Mouse (Mus musculus) midbrain, embryonic 15.5 days (tissue): ENCODE results near the gene Taar7d. TPM values are rescaled to one million over a fixed set of nuclear protein-coding genes. Genes with fewer than 3 reads are reported as not detected.
"Not testable (repeated sequence)": the region's sequence is repeated elsewhere in the genome, so short reads cannot be mapped to it uniquely, and the experiment has no call there.

ENCODE experiments used
- ATAC-seq: fragments of 200-750 bp; cut with Nextera tagmentation; replicated peaks from 2 replicates; pipeline ENCODE4 v1.8.0; 2017; ENCODE audit warnings: moderate TSS enrichment
- H3K27ac ChIP-seq: fragments of 300-500 bp; sonication (generic); 2 replicates; pipeline ENCODE4 v1.5.1; 2015; ENCODE audit warnings: mild to moderate bottlenecking, inconsistent platforms
- H3K27me3 ChIP-seq: fragments of 300-500 bp; sonication (generic); replicated peaks from 2 replicates; pipeline ENCODE4 v1.6.1; 2015; ENCODE audit warnings: inconsistent platforms
- H3K36me3 ChIP-seq: fragments of 300-500 bp; sonication (generic); replicated peaks from 2 replicates; pipeline ENCODE4 v1.6.1; 2015; ENCODE audit warnings: inconsistent platforms
- H3K4me1 ChIP-seq: fragments of 300-500 bp; sonication (generic); 2 replicates; pipeline ENCODE4 v1.6.1; 2015; ENCODE audit warnings: inconsistent platforms
- H3K4me2 ChIP-seq: fragments of 300-500 bp; sonication (generic); 2 replicates; pipeline ENCODE4 v1.6.1; 2015; ENCODE audit warnings: inconsistent platforms, mild to moderate bottlenecking, moderate library complexity
- H3K4me3 ChIP-seq: fragments of 300-500 bp; sonication (generic); 2 replicates; pipeline ENCODE4 v1.5.1; 2015; ENCODE audit warnings: mild to moderate bottlenecking, inconsistent platforms
- H3K9ac ChIP-seq: fragments of 300-500 bp; sonication (generic); 2 replicates; pipeline ENCODE4 v1.6.1; 2015; ENCODE audit warnings: mild to moderate bottlenecking, inconsistent platforms
- H3K9me3 ChIP-seq: fragments of 300-500 bp; sonication (generic); 2 replicates; pipeline ENCODE4 v1.6.1; 2016; ENCODE audit warnings: inconsistent platforms
- WGBS: fragments of 180-500 bp; shearing (Covaris S2); methylation state at CpG from one replicate; pipeline ENCODE4 v1.1.7; 2015; ENCODE audit warnings: mixed read lengths; 5-methylcytosine and 5-hydroxymethylcytosine counted together
- polyA plus RNA-seq: library from polyadenylated mRNA; unstranded; fragments of >200 nt; fragmentation: Nextera tagmentation; extraction: Ambion mirVana; gene quantifications from 2 replicates; pipeline ENCODE4 v1.2.1, GENCODE M21; 2015

The Taar7d gene
- polyA plus RNA-seq, 1 experiment from 2014 or later: not detected

DNA sequence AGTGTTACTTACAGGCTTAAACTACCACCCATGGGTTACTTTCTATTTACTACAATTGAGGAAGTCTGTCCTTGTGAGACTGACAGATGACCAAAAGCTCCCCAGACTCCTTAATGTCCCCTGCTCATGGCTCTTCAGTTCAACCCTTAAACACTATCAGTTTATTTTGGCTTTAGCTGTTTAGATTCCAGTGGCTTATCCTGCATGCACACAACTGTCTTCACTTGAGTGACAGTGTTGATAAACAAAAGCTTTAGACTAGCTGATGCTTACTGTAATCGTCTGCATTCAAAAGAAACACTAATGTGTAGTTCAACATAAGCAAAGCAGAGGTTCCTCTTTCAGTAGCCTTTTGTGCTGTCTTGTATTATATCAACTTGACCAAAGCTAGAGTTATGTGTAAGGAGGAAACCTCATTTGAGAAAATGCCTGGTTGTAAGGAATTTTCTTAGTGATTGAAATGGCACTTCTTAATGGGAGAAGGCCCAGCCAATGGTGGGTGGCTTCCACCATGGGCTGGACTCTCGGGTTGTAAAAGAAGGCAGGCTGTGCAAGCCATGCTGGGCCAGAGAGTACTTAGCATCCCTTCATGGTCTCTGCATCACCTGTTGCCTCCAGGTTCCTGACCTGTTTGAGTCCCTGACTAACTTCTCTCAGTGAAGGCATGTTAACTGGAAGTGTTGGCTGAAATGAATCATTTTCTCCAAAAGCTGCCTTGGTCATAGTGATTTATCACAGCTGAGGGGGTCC, 13.3 kb downstream of the Taar7d start:
- H3K4me1 ChIP-seq: no peaks in the 10 kb centered on the region
- no peaks in the 10 kb centered on the region for H3K36me3 ChIP-seq
- no peaks in the 10 kb centered on the region for H3K9me3 ChIP-seq
- ATAC-seq: no peak
- no peaks in the 10 kb centered on the region for H3K27me3 ChIP-seq
- H3K4me3 ChIP-seq: no peak overlapping the region
- WGBS: 75% methylated on average over 2 of the region's 2 CpGs
- no peak overlapping the region for H3K27ac ChIP-seq
- H3K4me2 ChIP-seq: no peak overlapping the region
- H3K9ac ChIP-seq: no peak overlapping the region

DNA sequence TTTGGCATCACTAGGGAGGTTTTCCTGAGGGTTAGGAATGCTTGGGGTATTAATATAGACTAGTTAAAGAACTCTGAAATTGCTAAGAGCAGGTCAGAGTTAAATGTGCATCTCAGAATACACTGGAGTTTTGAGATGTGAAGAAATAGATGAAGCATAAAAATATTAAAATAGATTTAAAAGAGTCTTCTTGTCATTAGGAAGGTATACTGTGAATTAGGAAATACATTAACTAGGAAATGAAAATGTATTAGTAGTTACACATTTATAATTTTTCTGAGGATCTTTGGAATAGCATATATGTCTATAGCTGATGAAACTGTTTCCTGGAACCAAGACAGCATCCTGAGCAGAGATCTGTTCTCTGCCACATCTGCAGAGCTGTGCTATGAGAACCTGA, 22.2 kb downstream of the Taar7d start, which contains the start of gene Taar7f:
Gene Taar7f, plus strand, starts transcription at position 301 of the 400 bp plus-strand sequence.
- Histone ChIP-seq H3K4me3 (no peak within 1 kb of the TSS), H3K9ac (no peak within 1 kb of the TSS), H3K36me3 (no peaks in the 10 kb centered on the region), H3K4me1 (no peaks in the 10 kb centered on the region), H3K27ac (no peak within 1 kb of the TSS), H3K9me3 (no peaks in the 10 kb centered on the region), H3K4me2 (no peak within 1 kb of the TSS), H3K27me3 (no peaks in the 10 kb centered on the region)
- no peak for ATAC-seq

DNA sequence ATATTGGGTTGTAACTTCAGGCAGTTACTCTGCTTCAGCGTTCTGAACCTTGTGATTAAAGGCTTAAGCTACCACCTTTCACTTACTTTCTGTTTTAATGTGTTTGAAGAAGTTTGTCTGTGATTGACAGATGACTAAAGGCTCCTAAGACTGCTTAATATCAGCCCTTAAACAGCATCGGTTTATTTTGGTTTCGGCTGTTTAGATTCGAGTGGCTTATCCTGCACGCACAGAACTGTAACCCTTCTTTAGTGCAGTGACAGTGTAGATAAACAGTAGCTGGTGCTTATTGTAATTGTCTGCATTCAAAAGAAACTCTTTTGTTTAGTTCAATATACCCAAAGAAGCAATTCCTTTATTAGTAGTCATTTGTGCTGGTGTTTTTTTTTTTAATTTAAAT, 25.0 kb downstream of the Taar7d start:
- Histone ChIP-seq H3K27ac (no peak overlapping the region), H3K36me3 (no peaks in the 10 kb centered on the region), H3K4me1 (no peaks in the 10 kb centered on the region), H3K4me3 (no peak overlapping the region), H3K4me2 (no peak overlapping the region), H3K9ac (no peak overlapping the region), H3K9me3 (no peaks in the 10 kb centered on the region), H3K27me3 (no peaks in the 10 kb centered on the region)
- ATAC-seq: no peak
- 69% methylated on average over 5 of the region's 5 CpGs for WGBS

DNA sequence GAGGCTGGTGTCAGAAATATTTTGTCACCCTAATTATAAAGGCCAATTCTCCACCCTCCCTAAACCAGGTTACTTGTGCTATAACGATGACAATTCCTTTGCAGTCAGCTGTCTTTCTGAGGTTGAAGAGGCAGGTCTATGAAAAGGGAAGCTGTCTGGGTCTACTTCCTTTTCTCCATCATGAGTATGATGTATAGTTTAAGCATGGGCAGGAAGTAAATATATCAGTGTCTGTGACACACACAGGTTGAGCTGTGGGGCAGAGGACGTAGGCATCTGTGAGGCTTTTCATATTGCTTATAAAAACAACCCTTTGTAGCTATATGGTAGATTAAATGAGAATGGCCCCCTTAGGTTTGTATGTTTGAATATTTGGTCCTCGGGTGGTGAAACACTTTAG, 32.0 kb downstream of the Taar7d start:
- 85% methylated on average over 3 of the region's 3 CpGs for WGBS
- no peak overlapping the region for H3K9ac ChIP-seq
- no peaks in the 10 kb centered on the region for H3K27me3 ChIP-seq
- no peak overlapping the region for H3K27ac ChIP-seq
- H3K4me1 ChIP-seq: no peaks in the 10 kb centered on the region
- no peaks in the 10 kb centered on the region for H3K9me3 ChIP-seq
- H3K36me3 ChIP-seq: no peaks in the 10 kb centered on the region
- H3K4me2 ChIP-seq: no peak overlapping the region
- no peak overlapping the region for H3K4me3 ChIP-seq
- ATAC-seq: no peak

DNA sequence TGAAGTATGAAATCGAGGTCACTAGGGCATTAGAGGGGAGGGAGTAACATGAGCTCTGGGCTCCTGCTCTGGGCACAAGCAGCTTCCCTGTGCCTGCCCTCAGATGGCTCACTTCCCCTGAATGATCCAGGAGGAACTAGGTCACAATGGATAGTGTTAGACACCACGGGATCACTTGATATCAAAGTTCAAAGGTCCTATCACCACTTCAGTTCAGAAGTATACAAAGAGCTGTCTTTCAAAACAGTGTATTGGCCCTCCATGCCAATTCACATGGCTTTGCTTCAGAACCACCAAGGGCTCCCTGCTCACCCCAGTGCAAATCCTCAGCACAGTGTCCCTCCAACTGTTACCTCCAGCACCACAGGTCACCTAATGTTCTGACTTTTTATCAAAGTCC, 47.7 kb downstream of the Taar7d start:
- not testable (repeated sequence) for H3K9me3 ChIP-seq, H3K36me3 ChIP-seq, H3K27ac ChIP-seq, H3K4me2 ChIP-seq, H3K9ac ChIP-seq, ATAC-seq, H3K4me3 ChIP-seq, H3K27me3 ChIP-seq, H3K4me1 ChIP-seq
- WGBS: 50% methylated on average over 2 of the region's 2 CpGs

DNA sequence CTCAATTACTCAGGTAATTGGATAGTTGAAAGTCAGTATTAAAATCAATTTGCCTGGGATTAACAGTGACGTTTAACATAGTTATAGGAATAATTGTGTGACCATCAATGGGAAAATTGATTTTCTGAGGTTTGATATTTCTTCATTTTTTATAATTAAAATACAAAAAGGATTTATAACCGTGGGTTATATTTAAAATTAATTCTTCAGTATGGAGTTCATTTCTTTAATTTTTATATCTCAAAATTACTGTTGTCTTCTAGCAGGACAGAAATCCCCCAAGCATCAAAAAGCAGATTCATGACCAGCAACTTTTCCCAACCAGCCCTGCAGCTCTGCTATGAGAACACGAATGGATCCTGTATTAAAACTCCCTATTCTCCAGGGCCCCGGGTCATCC, 49.2 kb downstream of the Taar7d start, which contains the start of gene Taar8a:
Gene Taar8a, plus strand, starts transcription at position 301 of the 400 bp plus-strand sequence.
- H3K27me3 ChIP-seq, H3K9me3 ChIP-seq, H3K4me3 ChIP-seq, H3K36me3 ChIP-seq, H3K4me2 ChIP-seq, H3K9ac ChIP-seq, H3K27ac ChIP-seq, ATAC-seq, H3K4me1 ChIP-seq: not testable (repeated sequence)
- WGBS: 79% methylated on average over 2 of the region's 4 CpGs

Other genes starting within 250 kb of the Taar7d start
- gene Rps12, start 239.9 kb upstream of the Taar7d start, polyA plus RNA-seq: 84.7 and 98.7 TPM in 2 replicates
- 15.4 and 16.6 TPM in 2 replicates for gene Slc18b1, start 230.2 kb upstream of the Taar7d start, polyA plus RNA-seq
- gene Vnn3, start 175.8 kb upstream of the Taar7d start, polyA plus RNA-seq: 0.09 TPM in 1 of 2 replicates, not detected in the other
- 0.31 and 0.68 TPM in 2 replicates for gene Vnn1, start 132.5 kb upstream of the Taar7d start, polyA plus RNA-seq
- not detected in 2 replicates for gene Taar1, start 106.9 kb upstream of the Taar7d start, polyA plus RNA-seq
- 0.17 TPM in 2 replicates for gene Taar2, start 88.7 kb upstream of the Taar7d start, polyA plus RNA-seq
- not detected in 2 replicates for gene Taar3, start 77.7 kb upstream of the Taar7d start, polyA plus RNA-seq
- gene Taar4, start 66.7 kb upstream of the Taar7d start, polyA plus RNA-seq: not detected in 2 replicates
- not detected in 2 replicates for gene Taar5, start 56.5 kb upstream of the Taar7d start, polyA plus RNA-seq
- gene Taar6, start 41.6 kb upstream of the Taar7d start, polyA plus RNA-seq: not detected in 2 replicates
- gene Taar7a, start 33.7 kb upstream of the Taar7d start, polyA plus RNA-seq: not detected in 2 replicates
- gene Taar7b, start 27.3 kb upstream of the Taar7d start, polyA plus RNA-seq: not detected in 2 replicates
- gene Taar7e, start 10.4 kb downstream of the Taar7d start, polyA plus RNA-seq: not detected in 2 replicates
- not detected in 2 replicates for gene Taar7f, start 22.3 kb downstream of the Taar7d start, polyA plus RNA-seq
- gene Taar8a, start 49.3 kb downstream of the Taar7d start, polyA plus RNA-seq: not detected in 2 replicates
- not detected in 2 replicates for gene Taar8b, start 65.1 kb downstream of the Taar7d start, polyA plus RNA-seq
- gene Taar8c, start 74.7 kb downstream of the Taar7d start, polyA plus RNA-seq: not detected in 2 replicates
- not detected in 2 replicates for gene Taar9, start 82.3 kb downstream of the Taar7d start, polyA plus RNA-seq
- 321 and 340 TPM in 2 replicates for gene Stx7, start 122.1 kb downstream of the Taar7d start, polyA plus RNA-seq
- 1.2 and 1.8 TPM in 2 replicates for gene Moxd1, start 196.3 kb downstream of the Taar7d start, polyA plus RNA-seq